Mouse (Mus musculus) liver, embryonic 11.5 days (tissue): Measurements from ENCODE around the gene Tmem201. TPM values are rescaled to one million over a fixed set of nuclear protein-coding genes. Genes with fewer than 3 reads are reported as not detected.

Source experiments
- ATAC-seq: fragments of 200-750 bp; cut with Nextera tagmentation; replicated peaks from 2 replicates; pipeline ENCODE4 v1.8.0; 2017; ENCODE audit warnings: moderate number of reproducible peaks, mild to moderate bottlenecking, moderate TSS enrichment, moderate library complexity; ENCODE audit not compliant: low FRiP score
- DNase-seq: peaks from one replicate; pipeline ENCODE4 v3.0.0-alpha.2; 2017; ENCODE audit warnings: low spot score
- H3K27ac ChIP-seq: fragments of 300-500 bp; sonication (generic); 2 replicates; pipeline ENCODE4 v1.5.1; 2014; ENCODE audit warnings: mild to moderate bottlenecking, low read depth, low read length, control low read depth
- H3K27me3 ChIP-seq: fragments of 300-500 bp; sonication (generic); replicated peaks from 2 replicates; pipeline ENCODE4 v1.6.1; 2014; ENCODE audit warnings: low read length, mixed read lengths; ENCODE audit not compliant: control insufficient read depth, insufficient read depth
- H3K36me3 ChIP-seq: fragments of 300-500 bp; sonication (generic); 2 replicates; pipeline ENCODE4 v1.6.1; 2014; ENCODE audit warnings: mild to moderate bottlenecking, low read length, moderate library complexity, mixed read lengths; ENCODE audit not compliant: control insufficient read depth, insufficient read depth
- H3K4me1 ChIP-seq: fragments of 300-500 bp; sonication (generic); replicated peaks from 2 replicates; pipeline ENCODE4 v1.6.1; 2014; ENCODE audit warnings: low read length, mixed read lengths; ENCODE audit not compliant: control insufficient read depth, insufficient read depth
- H3K4me2 ChIP-seq: fragments of 300-500 bp; sonication (generic); 2 replicates; pipeline ENCODE4 v1.6.1; 2014; ENCODE audit warnings: mild to moderate bottlenecking, control low read depth, moderate library complexity
- H3K4me3 ChIP-seq: fragments of 300-500 bp; sonication (generic); 2 replicates; pipeline ENCODE4 v1.5.1; 2014; ENCODE audit warnings: low read depth, low read length, control low read depth
- H3K9ac ChIP-seq: fragments of 300-500 bp; sonication (generic); 2 replicates; pipeline ENCODE4 v1.6.1; 2014; ENCODE audit warnings: low read depth, low read length, control low read depth
- H3K9me3 ChIP-seq: fragments of 300-500 bp; sonication (generic); 2 replicates; pipeline ENCODE4 v1.6.1; 2016; ENCODE audit warnings: low read length, inconsistent platforms, mixed read lengths; ENCODE audit not compliant: control insufficient read depth
- WGBS: fragments of 180-500 bp; shearing (Covaris S2); extraction: QIAGEN DNeasy Blood & Tissue Kit; methylation state at CpG from one replicate; pipeline ENCODE4 v1.1.7; 2014; 5-methylcytosine and 5-hydroxymethylcytosine counted together
- polyA plus RNA-seq: library from polyadenylated mRNA; unstranded; fragments of >200 nt; fragmentation: Nextera tagmentation; extraction: Ambion mirVana; gene quantifications from 2 replicates; pipeline ENCODE4 v1.2.1, GENCODE M21; 2014

Tmem201 gene
- polyA plus RNA-seq, 1 experiment from 2014 or later = 16.8 TPM

DNA sequence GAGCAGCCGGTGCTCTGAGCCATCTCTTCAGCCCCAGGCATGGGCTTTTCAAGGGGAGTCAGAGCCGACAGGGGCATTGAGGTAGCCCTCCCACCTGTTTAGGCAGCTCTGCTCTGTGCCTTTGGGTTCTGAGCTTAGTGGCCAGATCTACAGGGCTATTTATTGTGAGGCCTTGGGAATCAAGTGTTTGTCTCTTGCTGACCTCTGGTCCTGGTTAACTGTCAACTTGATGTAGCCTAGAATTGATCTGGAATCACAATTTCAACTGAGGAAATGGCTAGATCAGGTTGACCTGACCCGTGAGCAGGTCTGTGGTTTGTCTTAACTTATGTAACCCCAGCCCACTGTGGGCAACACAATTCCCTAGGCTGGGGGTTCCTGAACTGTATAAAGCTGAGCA, 23.3 kb downstream of the Tmem201 start:
- no peak overlapping the region for H3K9ac ChIP-seq
- H3K4me2 ChIP-seq = no peak overlapping the region
- no peaks in the 10 kb centered on the region for H3K27me3 ChIP-seq
- no peaks in the 10 kb centered on the region for H3K9me3 ChIP-seq
- WGBS = 71% methylated on average over 3 of the region's 3 CpGs
- no peaks in the 10 kb centered on the region for H3K4me1 ChIP-seq
- no peak overlapping the region for H3K27ac ChIP-seq
- H3K4me3 ChIP-seq = no peak overlapping the region
- DNase-seq = no peak
- no peak for ATAC-seq
- peaks cover 40% of the 10 kb centered on the region for H3K36me3 ChIP-seq

DNA sequence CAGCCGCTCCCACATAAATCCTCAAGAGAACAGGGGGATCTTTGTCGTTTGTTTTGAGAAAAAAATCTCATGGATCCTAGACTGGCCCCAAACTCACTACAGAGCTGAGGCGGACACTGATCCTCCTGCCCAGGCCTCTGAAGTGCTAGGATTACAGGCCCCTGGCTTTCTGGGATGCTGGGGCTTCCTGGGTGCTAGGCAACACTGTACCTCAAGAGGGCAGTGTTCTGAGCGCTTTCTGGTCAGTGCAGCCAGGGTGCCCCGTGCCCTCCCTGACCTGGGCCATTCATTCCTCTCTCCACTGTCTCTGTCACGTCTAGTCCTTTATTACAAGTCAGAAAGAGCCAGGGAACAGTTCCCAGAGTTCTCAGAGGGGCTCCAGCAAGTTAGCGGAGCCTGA, 25.9 kb downstream of the Tmem201 start:
- ATAC-seq (no peak), DNase-seq (no peak)
- Histone ChIP-seq H3K4me3 (no peak overlapping the region), H3K4me1 (no peaks in the 10 kb centered on the region), H3K36me3 (peaks cover 18% of the 10 kb centered on the region; the same call in 1 of the 2 replicates), H3K9ac (no peak overlapping the region), H3K9me3 (no peaks in the 10 kb centered on the region), H3K27ac (no peak overlapping the region), H3K27me3 (no peaks in the 10 kb centered on the region), H3K4me2 (no peak overlapping the region)
- 28% methylated on average over 7 of the region's 7 CpGs for WGBS

DNA sequence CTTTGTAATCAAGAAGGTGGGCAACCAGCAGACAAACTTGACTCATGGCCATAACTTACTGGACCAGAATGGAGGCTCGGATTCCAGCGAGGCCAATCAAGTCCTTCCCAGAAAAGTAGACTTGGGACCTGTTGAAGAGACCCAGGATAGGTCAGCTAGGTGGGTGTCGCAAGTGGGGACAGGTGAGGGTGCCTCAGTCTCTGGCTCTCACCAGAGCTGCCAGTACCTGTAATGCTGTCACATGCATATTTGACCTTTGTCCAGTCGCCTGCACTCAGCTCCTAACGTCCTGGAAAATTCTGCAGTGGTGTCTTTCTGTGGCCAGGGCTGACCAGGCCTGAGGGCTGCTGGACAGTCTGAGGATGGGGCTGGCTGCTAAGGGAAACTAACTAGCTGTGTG, 26.4 kb downstream of the Tmem201 start:
- no peak for ATAC-seq

DNA sequence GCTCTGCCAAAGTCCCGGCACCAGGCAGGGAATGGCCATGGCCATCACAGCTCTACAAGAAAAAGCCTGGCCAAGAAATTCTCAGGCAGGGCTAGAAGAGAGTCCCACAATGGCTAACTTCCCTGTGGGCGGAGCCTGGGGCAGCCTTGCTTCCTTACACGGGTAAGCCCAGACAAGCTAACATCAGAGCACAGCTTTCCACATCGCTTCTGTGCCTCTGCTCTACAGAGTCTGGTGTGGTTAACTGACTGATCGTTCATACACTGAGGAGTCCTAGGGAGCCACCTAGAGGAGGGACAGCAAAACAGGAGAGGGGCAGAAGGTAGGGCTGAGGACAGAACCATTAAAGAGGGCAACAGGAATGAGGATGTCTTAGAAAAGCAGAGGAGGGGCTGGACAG, 27.3 kb downstream of the Tmem201 start:
- DNase-seq = no peak
- 17% methylated on average over 5 of the region's 5 CpGs for WGBS
- Histone ChIP-seq H3K4me1 (no peaks in the 10 kb centered on the region), H3K4me2 (no peak overlapping the region), H3K9me3 (no peaks in the 10 kb centered on the region), H3K4me3 (no peak overlapping the region), H3K9ac (no peak overlapping the region), H3K27ac (no peak overlapping the region), H3K36me3 (peaks cover 5% of the 10 kb centered on the region; the same call in 1 of the 2 replicates), H3K27me3 (no peaks in the 10 kb centered on the region)
- peak; percentile 86 for ATAC-seq

More for the DNA sequence above, 26.4 kb downstream of the Tmem201 start:
- no peak for DNase-seq
- Histone ChIP-seq H3K27ac (no peak overlapping the region), H3K9me3 (no peaks in the 10 kb centered on the region), H3K27me3 (no peaks in the 10 kb centered on the region), H3K4me1 (no peaks in the 10 kb centered on the region), H3K4me2 (no peak overlapping the region), H3K9ac (no peak overlapping the region), H3K36me3 (peaks cover 13% of the 10 kb centered on the region; the same call in 1 of the 2 replicates), H3K4me3 (no peak overlapping the region)
- WGBS = 90% methylated on average over 5 of the region's 5 CpGs

DNA sequence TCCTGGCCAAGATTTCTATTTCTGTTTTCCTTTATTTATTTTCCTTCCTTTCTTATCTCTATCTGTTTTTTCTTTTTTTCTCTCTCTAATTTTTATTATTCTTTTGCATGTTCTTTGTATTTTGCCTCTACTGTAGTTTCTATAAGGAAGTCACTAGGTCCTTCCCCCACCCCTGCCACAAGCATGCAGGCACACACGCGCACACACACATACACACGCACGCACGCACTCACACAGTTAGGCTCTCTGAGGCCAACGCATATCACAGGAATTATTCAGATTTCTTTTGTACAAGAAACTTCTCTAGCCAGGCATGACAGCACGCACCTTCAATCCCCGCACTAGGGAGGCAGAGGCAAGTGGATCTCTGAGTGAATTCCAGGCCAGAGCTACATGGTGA, 31.9 kb downstream of the Tmem201 start:
- 88% methylated on average over 8 of the region's 8 CpGs for WGBS
- Histone ChIP-seq H3K36me3 (no peaks in the 10 kb centered on the region), H3K27me3 (no peaks in the 10 kb centered on the region), H3K4me1 (0 out of 2 replicates have a peak, but pooled peaks cover 7% of the 10 kb centered on the region), H3K4me3 (no peak overlapping the region), H3K9me3 (no peaks in the 10 kb centered on the region), H3K27ac (no peak overlapping the region), H3K4me2 (no peak overlapping the region), H3K9ac (no peak overlapping the region)
- ATAC-seq (no peak), DNase-seq (no peak)

DNA sequence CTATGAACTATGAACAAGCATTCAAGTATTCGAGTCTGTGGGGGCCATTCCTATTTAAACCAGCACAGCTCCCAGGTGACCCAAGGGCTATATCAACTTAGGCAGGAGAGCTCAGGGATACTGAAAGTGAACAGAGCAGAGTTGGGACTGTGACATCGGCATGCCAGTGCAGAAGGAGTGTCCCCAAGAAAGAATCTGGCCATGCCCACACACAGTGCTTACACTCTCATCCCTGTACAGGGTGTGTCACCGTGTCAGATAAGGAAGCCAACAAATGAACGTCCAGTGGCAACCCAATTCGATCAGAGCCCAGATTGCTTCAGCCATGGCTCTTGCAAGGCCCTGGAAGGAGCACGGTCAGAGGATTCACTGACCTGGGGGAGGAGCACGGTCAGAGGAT, 32.5 kb downstream of the Tmem201 start:
- H3K9ac ChIP-seq = no peak overlapping the region
- H3K4me3 ChIP-seq = no peak overlapping the region
- no peak for ATAC-seq
- no peak overlapping the region for H3K27ac ChIP-seq
- H3K36me3 ChIP-seq = no peaks in the 10 kb centered on the region
- no peaks in the 10 kb centered on the region for H3K9me3 ChIP-seq
- H3K4me1 ChIP-seq = 0 out of 2 replicates have a peak, but pooled peaks cover 7% of the 10 kb centered on the region
- WGBS = 47% methylated on average over 7 of the region's 7 CpGs
- no peak for DNase-seq
- no peak overlapping the region for H3K4me2 ChIP-seq
- no peaks in the 10 kb centered on the region for H3K27me3 ChIP-seq

DNA sequence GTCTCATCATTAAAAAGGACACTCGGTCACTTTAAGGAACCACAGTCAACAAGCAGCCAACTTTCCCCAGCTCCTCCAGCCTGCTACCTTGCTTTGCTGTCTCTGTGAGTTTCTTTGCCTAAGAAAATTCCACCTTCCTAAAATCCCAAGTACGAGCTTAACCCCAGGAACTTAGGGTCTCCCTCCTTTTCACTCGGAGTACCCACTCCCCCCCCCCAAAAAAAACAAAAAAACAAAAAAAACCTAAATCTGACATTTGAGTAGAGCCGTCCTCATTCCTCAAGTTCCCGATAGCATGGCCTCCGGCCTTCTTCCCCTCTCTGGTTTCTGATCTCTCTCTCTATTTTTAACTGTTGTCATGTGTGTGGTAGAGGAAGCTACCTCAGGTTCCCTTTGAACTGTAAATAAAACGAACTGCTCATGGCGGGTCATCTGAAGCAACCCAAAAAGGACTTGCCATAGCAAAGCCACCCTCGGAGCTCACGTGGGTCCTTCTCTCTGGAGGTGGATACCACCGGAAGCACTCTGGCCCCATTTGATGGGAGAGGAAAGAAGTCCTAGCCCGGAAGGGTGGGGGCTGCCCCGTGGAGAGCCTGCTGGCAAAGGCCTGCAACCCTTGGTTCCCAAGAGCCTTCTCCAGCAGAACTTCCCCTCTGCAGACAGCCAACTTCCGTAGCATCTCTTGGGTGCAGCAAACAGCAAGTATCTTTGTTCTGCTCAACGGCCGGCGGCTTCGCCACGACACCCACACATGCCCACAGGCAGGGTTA, 35.4 kb downstream of the Tmem201 start, which contains the start of gene Pik3cd:
Gene Pik3cd, minus strand, starts transcription at position 362 of the 770 bp plus-strand sequence.
- H3K4me3 ChIP-seq = no peak within 1 kb of the TSS
- H3K9ac ChIP-seq = no peak within 1 kb of the TSS
- no peaks in the 10 kb centered on the region for H3K36me3 ChIP-seq
- H3K9me3 ChIP-seq = no peaks in the 10 kb centered on the region
- H3K4me2 ChIP-seq = peak within 1 kb of the TSS; percentile 15
- 40% methylated on average over 19 of the region's 19 CpGs for WGBS
- no peaks in the 10 kb centered on the region for H3K27me3 ChIP-seq
- DNase-seq (no peak), ATAC-seq (no peak)
- H3K27ac ChIP-seq = no peak within 1 kb of the TSS
- peaks cover 8% of the 10 kb centered on the region for H3K4me1 ChIP-seq

DNA sequence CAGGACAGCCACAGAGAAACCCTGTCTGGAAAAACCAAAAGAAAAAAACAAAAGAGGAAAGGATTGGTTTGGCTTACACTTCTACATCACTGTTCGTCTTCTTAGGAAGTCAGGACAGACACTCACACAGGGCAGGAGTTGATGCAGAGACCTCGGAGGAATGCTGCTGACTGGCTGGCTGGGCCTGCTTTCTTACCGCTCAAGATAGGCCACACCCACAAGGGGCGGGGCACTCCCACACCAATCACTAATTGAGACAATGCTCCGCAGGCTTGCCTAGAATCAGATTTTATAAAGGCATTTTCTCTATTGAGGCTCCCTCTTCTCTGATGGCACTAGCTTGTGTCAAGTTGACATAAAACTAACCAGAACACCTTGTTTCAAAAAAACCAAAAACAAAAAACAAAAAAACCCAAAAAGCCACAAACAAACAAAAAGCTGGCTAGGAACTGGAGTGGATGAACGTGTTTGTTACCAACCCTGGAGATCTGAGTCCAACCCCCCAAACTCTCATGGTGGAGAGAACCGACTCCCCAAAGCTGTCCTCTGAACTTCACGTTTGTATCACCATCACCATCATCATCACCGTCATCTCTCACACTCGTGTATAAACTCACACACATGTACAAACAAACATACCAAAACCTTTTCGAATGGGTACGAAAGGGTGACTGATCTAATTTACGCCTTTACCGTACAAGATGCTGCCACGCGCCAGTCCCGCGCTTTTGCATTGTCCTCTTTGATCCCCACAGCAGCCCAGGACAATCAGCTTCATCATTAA, 36.2 kb downstream of the Tmem201 start:
- H3K36me3 ChIP-seq = no peaks in the 10 kb centered on the region
- no peak overlapping the region for H3K27ac ChIP-seq
- H3K9ac ChIP-seq = no peak overlapping the region
- DNase-seq (no peak), ATAC-seq (peak; percentile 51)
- WGBS = 57% methylated on average over 18 of the region's 18 CpGs
- H3K4me2 ChIP-seq = peak overlapping the region; percentile 15
- no peaks in the 10 kb centered on the region for H3K27me3 ChIP-seq
- no peaks in the 10 kb centered on the region for H3K9me3 ChIP-seq
- H3K4me3 ChIP-seq = no peak overlapping the region
- H3K4me1 ChIP-seq = peaks cover 16% of the 10 kb centered on the region
